Mouse (Mus musculus) liver, adult 2 months (tissue): ENCODE results near the gene Cox17. TPM values are rescaled to one million over a fixed set of nuclear protein-coding genes. Genes with fewer than 3 reads are reported as not detected.

Source experiments
- DNase-seq: peaks from one replicate; pipeline ENCODE4 v3.0.0-alpha.2; 2011; ENCODE audit warnings: low read depth, low spot score; ENCODE audit errors: extremely low read depth
- H3K27ac ChIP-seq: fragments of 200-500 bp; replicated peaks from 2 replicates; pipeline ENCODE4 v1.5.1; 2012; ENCODE audit warnings: low read depth, mild to moderate bottlenecking, control low read depth, inconsistent platforms, low read length; ENCODE audit not compliant: insufficient read depth
- H3K27me3 ChIP-seq: fragments of 200-500 bp; 2 replicates; pipeline ENCODE4 v1.6.1; 2012; ENCODE audit warnings: mild to moderate bottlenecking, moderate library complexity, low read length, inconsistent platforms; ENCODE audit not compliant: control insufficient read depth, insufficient read depth
- H3K36me3 ChIP-seq: fragments of 200-500 bp; 2 replicates; pipeline ENCODE4 v1.6.1; 2012; ENCODE audit warnings: low read length, inconsistent platforms; ENCODE audit not compliant: control insufficient read depth, insufficient read depth
- H3K4me1 ChIP-seq: fragments of 200-500 bp; 2 replicates; pipeline ENCODE4 v1.6.1; 2011; ENCODE audit warnings: low read length; ENCODE audit not compliant: control insufficient read depth, insufficient read depth
- H3K4me3 ChIP-seq: fragments of 200-500 bp; 2 replicates; pipeline ENCODE4 v1.5.1; 2011; ENCODE audit warnings: low read depth, mild to moderate bottlenecking, control low read depth, low read length, moderate library complexity; ENCODE audit not compliant: insufficient read depth
- H3K79me2 ChIP-seq: fragments of 200-500 bp; 2 replicates; pipeline ENCODE4 v1.6.1; 2012; ENCODE audit warnings: inconsistent platforms, mild to moderate bottlenecking, low read length, moderate library complexity; ENCODE audit not compliant: control insufficient read depth, insufficient read depth
- H3K9ac ChIP-seq: fragments of 200-500 bp; 2 replicates; pipeline ENCODE4 v1.6.1; 2012; ENCODE audit warnings: low read depth, mild to moderate bottlenecking, control low read depth, inconsistent platforms, low read length
- CTCF ChIP-seq: fragments of 200-500 bp; IDR thresholded peaks from 2 replicates; pipeline ENCODE4 v1.5.1; 2011; ENCODE audit warnings: low read depth, low read length, control low read depth
- POLR2A ChIP-seq: fragments of 200-500 bp; IDR thresholded peaks from 2 replicates; pipeline ENCODE4 v1.6.1; 2011; ENCODE audit warnings: low read length, control low read depth; ENCODE audit not compliant: insufficient read depth; ENCODE audit errors: extremely low read depth
- WGBS: fragments of 180-500 bp; shearing (Covaris S2); methylation state at CpG from one replicate; pipeline ENCODE4 v1.1.7; 2018; 5-methylcytosine and 5-hydroxymethylcytosine counted together
- polyA plus RNA-seq: library from polyadenylated mRNA; depleted of rRNA; stranded (reverse); fragments of >200 nt; gene quantifications from 2 replicates; pipeline ENCODE4 v1.2.3, GENCODE M21; 2012
- total RNA-seq: library from RNA; depleted of rRNA; stranded (reverse); fragments of >200 nt; gene quantifications from 2 replicates; pipeline ENCODE4 v1.2.3, GENCODE M21; 2014

Gene Cox17
- total and polyA plus RNA-seq, 2 experiments = 39.4 to 69.9 TPM

DNA sequence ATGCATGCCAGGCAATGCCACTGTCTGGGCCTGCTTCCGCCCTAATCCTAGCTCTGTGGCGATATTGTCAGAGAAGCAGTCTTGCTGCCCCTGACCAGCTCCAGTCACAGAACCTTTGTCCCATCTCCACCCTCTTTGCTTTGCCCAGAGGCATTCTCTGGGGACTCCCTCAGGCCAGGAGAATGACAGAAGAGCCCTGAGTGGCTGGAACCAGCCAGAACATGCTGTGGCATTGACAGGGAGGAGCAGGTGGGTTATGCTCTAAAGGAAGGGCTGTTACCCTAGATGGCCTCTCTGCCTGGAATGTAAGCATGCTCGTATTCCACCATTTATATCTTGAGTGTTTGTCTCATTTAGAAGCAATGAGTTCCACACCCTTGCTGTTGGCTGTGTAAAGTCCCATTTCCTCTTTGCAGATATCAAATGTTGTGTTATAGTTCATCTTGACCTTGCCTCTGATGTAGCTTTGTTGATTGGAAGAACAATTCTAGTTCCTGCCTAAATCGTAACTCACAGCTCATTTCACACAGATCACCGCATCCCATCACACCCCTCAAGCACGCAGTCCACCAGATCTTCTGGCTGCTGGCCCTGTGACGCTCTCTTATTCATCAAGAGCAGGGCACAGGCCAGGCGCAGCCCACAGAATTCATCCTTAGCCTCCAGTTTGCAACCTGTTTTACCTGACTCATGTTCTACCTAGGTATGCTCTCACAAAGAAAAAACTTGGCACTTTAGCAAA, 24.0 kb downstream of the Cox17 start:
- 92% methylated on average over 8 of the region's 8 CpGs for WGBS
- H3K27me3 ChIP-seq = no peaks in the 10 kb centered on the region
- no peak overlapping the region for H3K27ac ChIP-seq
- no peak overlapping the region for H3K9ac ChIP-seq
- H3K36me3 ChIP-seq = no peaks in the 10 kb centered on the region
- no peak for DNase-seq
- H3K79me2 ChIP-seq = no peaks in the 10 kb centered on the region
- no peak for TF ChIP-seq CTCF
- TF ChIP-seq POLR2A = no peak
- peaks cover 1% of the 10 kb centered on the region; the same call in 1 of the 2 replicates for H3K4me1 ChIP-seq
- H3K4me3 ChIP-seq = no peak overlapping the region

DNA sequence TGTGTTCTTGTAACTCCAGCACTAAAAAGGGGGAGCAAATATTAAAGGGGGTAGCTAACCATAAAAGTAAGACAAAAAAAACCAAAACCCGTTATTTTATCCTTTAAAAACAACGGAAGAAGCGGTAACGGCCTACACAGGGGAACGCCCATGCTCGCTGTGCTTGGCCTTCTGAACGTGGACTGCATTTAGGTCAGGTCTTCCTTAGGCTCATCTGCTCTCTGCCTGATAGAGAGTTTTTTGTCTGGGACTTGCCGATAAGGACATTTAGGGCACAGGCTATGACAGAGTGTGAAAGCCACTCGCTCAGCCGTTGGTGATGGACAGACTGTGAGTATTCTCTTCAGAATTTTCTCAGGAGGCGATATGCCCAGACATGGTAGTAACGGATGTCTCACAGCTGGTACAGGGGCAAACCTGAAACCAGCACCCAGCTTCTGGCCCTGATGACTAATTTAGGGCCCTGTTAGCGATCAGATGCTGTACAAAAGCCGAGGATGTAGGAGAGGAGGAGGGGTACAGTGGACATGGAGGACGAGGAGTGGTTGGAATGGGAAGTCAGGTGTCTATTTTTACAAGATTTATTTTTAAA, 25.0 kb downstream of the Cox17 start:
- Histone ChIP-seq H3K27ac (no peak overlapping the region), H3K9ac (no peak overlapping the region), H3K4me1 (peaks cover 1% of the 10 kb centered on the region; the same call in 1 of the 2 replicates), H3K36me3 (no peaks in the 10 kb centered on the region), H3K79me2 (no peaks in the 10 kb centered on the region), H3K4me3 (no peak overlapping the region), H3K27me3 (no peaks in the 10 kb centered on the region)
- 98% methylated on average over 15 of the region's 15 CpGs for WGBS
- TF ChIP-seq POLR2A (no peak), CTCF (no peak)
- no peak for DNase-seq

DNA sequence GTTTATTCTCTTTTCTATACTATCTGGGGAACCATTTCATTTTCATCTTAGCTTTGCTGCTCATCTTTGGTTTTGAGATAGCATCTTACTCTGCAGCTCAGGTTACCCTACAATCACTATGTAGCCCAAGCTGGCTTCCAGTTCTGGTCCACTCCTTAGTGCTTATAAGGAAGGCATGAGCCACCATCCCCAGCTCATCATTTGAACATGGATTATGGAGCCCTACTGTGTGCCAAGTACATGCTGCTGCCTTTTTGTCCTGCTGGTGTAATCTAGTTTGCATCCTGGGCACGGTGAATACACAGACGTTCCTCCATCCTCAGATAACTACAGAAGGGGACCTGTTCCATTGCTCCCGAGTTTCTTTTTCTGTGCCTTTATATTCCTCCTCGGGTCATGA, 26.1 kb downstream of the Cox17 start:
- H3K36me3 ChIP-seq = no peaks in the 10 kb centered on the region
- H3K9ac ChIP-seq = no peak overlapping the region
- no peaks in the 10 kb centered on the region for H3K79me2 ChIP-seq
- peaks cover 1% of the 10 kb centered on the region; the same call in 1 of the 2 replicates for H3K4me1 ChIP-seq
- WGBS = 87% methylated on average over 4 of the region's 4 CpGs
- DNase-seq = no peak
- no peak overlapping the region for H3K4me3 ChIP-seq
- H3K27ac ChIP-seq = no peak overlapping the region
- no peak for TF ChIP-seq CTCF
- no peak for TF ChIP-seq POLR2A
- no peaks in the 10 kb centered on the region for H3K27me3 ChIP-seq

DNA sequence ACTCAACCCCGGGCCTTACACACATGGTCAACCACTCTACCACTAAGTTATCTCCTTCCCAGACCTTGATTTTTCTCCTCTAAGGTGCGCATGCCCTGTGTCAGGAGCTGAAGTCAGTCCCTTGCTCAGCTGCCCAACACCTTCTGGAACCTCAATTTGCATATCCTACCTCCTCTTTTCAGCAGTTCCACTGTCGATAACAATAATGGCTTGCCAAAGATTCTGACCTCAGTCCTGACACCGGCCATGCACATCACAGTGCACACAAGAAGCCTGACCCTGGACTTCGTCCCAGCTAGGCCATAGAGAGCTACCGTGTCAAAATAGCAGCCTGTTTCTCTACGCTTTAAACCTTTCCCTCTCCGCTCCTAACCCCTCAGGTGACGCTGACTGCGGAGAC, 26.6 kb downstream of the Cox17 start:
- Histone ChIP-seq H3K4me3 (no peak overlapping the region), H3K4me1 (peaks cover 1% of the 10 kb centered on the region; the same call in 1 of the 2 replicates), H3K9ac (no peak overlapping the region), H3K36me3 (no peaks in the 10 kb centered on the region), H3K27ac (no peak overlapping the region), H3K79me2 (no peaks in the 10 kb centered on the region), H3K27me3 (no peaks in the 10 kb centered on the region)
- DNase-seq = peak; percentile 72
- no peak for TF ChIP-seq POLR2A
- no peak for TF ChIP-seq CTCF
- WGBS = 38% methylated on average over 10 of the region's 10 CpGs

DNA sequence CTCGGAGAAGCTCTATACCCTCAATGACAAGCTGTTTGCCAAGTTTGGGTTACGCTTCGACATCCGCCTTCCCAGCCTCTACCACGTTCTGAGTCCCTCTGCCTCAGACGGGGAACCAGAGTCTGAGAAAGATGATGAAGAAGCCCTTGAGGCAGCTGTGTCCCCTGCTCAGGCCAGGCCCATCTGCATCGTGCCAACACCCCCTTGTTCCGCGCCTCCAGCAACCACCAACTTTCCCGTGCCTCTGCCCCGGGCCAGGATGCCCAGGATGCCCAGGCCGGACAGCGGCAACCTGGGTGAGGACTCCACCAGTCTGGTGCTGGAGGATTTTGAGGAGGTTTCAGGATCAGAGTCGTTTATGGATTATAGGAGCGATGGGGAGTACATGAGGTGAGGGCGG, 27.1 kb downstream of the Cox17 start:
- no peak for DNase-seq
- H3K27ac ChIP-seq = no peak overlapping the region
- 84% methylated on average over 16 of the region's 16 CpGs for WGBS

More for the DNA sequence above, 27.1 kb downstream of the Cox17 start:
- no peaks in the 10 kb centered on the region for H3K27me3 ChIP-seq
- no peak overlapping the region for H3K9ac ChIP-seq
- H3K36me3 ChIP-seq = no peaks in the 10 kb centered on the region
- H3K79me2 ChIP-seq = no peaks in the 10 kb centered on the region
- no peak overlapping the region for H3K4me3 ChIP-seq
- TF ChIP-seq CTCF (no peak), POLR2A (no peak)
- peaks cover 1% of the 10 kb centered on the region; the same call in 1 of the 2 replicates for H3K4me1 ChIP-seq
